Mouse (Mus musculus) cerebellum, postnatal 36 days (tissue): ENCODE data around the gene Ptrh1.

Experiments used
- DNase-seq, 2 experiments: peaks; one replicate each; pipeline ENCODE4 v3.0.0; 2021 to 2022; ENCODE audit warnings: mixed read lengths in 2 of 2

Ptrh1 gene

DNA sequence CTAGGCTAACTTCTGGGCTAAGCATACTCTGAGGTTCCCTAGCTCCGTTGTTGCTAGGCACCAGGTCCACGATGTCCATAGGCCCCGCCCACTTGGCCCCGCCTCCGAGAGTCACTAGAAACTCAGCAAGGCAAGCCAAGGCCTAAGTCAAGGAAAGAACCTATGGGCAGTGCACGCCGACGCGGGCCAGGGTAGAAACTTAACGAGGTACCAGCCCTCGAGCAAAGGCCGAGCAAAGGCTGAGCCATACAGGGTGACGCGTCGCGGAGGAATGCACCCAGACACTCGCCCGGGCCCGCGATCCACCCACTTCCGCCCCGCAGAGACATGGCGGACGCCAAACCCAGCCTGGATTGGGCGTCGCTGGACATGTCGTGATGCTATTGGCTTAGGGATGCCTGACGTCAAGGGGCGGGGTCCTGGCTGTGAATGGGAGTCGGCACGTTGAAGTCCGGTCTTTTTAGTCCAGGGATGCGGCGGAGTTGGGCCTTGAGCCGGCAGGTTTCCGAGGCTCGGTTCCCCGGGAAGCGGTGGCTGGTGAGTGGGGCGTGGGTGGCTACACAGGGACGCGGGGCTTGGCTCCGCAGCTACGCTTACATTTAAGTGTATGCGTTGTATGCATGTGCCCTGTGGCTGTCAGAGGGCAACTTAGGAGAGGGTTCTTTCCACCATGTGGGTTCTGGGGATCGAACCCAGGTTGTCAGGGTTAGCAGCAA, at the start of gene Ptrh1, which contains the start of gene Ttc16:
Gene Ptrh1, plus strand, starts transcription at position 428 of the 716 bp plus-strand sequence.
Gene Ttc16, minus strand, starts transcription at position 275 of the 716 bp plus-strand sequence.
- peak; percentile 96 to 97 for DNase-seq

GRCm38 (mm10) chr2:32727435-32727834, 48.2 kb upstream of the Ptrh1 start:
- peak; percentile 78 to 79 for DNase-seq

GRCm38 (mm10) chr2:32728463-32728862, 47.1 kb upstream of the Ptrh1 start:
- no peak for DNase-seq

DNA sequence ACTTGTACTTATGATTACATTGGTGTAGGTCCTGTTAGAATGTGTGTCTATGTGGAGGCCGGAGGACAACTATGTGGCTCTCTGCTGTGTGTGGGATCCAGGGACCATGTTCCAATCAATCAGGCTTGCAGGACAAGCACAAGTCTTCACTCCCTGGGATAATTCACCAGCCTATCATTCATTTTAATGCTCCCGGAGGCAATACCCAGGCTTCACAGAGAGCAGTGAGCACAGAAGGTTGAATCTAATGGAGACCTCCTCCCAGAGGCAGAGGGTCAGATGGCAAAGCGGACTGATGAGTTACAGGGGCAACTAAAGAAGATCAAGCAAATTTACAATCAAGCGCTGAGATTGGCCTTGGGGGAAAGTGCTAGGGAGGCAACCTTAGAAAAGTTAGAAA, 46.0 kb upstream of the Ptrh1 start:
- DNase-seq, result no peak

DNA sequence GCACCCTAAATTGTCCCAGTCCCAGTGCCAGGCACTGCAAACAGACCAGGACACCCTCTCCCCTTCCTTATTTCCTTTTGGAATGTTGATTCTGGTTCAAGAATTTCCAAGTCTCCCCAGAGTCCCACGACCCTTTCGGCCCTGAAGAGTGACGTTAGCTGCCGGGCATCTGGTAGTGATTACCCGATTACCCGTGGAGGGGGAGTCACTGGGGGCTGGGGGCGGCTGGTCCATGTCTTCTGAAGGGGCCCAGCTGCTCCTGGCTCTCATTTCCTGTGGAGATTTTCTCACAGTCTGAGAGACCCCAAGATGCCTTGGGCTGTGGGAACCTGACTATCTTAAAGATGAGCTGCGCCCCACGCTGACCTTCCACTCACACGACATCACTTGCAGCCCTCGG, 44.7 kb upstream of the Ptrh1 start:
- no peak for DNase-seq

DNA sequence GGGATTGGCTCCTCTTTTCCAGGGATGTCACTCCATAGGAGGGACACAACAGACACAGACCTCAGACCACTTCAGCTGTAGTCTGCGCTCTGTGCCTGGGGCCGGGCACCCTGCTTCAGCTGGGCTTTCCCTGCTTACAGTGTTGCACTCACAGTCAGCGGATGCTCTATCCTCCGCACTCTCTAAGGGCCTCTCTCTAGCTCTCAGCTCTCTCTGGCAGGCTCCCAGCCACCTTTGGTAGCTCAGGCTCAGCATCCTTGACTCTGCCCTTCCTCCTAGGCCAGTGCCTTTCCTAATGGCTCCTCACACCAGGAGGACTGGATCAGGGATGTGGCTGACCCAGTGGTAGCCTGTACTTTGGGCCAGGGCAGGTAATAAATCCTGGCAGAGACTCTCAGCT, 43.7 kb upstream of the Ptrh1 start:
- DNase-seq, result no peak

GRCm38 (mm10) chr2:32732695-32733094, 42.9 kb upstream of the Ptrh1 start:
- DNase-seq, result no peak

- DNase-seq, result no peak
Observed at GRCm38 (mm10) chr2:32734480-32734879, 41.1 kb upstream of the Ptrh1 start.

DNA sequence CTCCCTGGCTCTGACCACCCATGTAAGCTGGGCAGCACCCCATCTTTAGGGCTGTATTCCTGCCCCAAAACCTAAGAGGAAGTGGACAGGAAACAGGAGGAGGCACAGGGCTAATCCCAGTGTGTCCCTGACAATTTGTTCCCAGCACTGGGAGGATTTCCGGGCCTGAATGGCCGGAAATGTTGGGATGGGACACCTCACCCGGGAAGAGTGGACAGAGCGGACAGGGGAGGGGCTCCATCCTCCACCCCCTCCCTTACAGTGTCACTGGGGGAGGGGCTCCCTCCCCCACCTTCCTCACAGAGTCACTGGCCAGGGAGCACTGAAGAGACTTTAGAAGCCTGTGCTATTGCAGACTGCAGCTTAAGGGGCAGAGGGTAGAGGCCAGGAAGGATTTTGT, 40.7 kb upstream of the Ptrh1 start:
- DNase-seq, result no peak

DNA sequence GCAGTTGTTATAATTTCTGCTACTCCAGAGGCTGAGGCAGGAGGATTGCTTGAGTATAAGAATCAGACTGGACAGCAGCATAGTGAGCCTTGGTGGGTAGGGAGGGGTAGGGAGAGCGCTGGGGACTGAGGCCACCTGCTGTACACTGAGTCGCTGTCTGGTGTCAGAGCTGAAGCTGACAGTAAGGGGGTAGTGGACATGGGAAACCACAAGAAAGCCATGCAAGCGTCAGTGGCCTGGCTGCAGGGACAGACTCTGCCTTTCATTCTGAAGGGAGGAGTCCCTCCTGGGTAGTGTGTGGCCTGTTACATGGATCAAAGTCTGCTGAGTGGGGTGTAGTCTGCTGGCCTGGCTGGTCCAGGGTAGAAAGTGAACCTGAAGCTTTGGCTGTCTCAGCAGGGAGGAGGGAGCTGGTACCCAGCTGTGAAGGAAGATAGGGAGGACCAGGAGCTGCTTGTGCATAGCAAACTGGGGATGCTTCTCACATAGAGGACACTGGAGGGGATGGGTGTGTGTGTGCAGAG, 39.2 kb upstream of the Ptrh1 start:
- no peak for DNase-seq

GRCm38 (mm10) chr2:32737008-32737407, 38.6 kb upstream of the Ptrh1 start:
- no peak for DNase-seq

DNA sequence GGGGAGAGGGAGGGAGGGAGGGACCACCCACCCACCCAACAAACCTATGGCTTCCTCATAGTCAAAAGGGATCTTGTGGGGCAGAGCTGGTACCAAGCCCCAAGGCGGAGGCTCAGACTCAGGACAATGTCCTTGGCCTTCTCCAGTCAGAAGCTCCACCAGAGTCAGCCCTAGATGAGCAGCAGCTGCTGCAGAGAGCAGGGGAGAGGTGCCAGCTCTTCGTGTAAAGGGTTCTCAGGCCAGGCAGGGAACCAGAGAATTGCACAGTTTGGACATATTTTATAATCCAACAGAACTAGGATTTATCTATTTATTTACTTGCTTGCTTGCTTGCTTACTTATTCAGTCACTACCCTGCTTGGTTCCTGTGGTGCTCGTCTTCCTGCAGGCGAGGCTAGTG, 36.3 kb upstream of the Ptrh1 start:
- no peak for DNase-seq

- DNase-seq, result no peak
Observed at GRCm38 (mm10) chr2:32740916-32741272, 34.7 kb upstream of the Ptrh1 start, which contains the start of gene 6330409D20Rik. Gene 6330409D20Rik, minus strand, starts transcription at chr2:32741016.

DNA sequence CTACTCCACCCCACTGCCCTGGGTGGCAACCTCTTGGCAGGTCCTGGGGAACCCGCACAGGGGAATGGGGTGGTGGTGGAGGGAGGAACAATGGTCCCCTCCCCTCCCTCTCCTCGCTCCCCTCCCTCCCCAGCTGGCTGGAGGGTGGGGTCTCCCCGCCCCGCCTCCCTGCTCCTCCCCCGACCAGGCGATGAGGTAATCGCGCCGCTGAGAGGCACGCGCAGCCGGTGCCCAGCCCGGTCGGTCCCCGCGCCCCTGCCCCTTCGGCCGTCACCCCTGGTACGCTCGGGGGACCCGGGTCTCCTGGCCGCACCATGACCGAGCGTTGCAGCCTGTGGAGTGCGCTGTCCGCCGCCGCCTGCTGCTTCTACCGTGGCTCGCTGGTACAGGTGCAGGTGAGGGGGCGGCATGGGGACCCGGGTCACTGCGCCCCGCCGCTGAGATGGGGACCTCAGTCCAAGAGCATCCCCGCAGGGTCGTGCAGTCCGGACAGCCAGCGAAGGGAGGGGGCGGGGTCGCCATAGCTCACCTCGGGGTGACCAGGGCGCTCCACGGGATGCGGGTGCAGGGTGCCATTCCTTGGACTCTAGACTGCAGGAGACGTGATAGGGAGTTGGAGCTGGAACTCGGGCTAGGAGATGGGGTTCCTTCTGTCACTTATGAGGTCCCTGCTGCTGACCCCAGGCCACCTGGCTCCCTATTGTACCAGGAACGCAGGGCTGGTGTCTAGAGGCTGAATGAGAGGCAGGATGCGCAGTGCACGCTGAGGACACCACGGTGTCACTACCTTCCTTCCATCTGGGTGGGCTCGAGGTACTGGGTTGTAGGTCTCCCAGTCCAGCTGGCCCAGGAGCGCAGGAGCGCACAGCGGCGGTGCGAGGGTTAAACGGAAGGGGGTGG, 34.1 kb upstream of the Ptrh1 start:
- peak; percentile 69 to 84 for DNase-seq

DNA sequence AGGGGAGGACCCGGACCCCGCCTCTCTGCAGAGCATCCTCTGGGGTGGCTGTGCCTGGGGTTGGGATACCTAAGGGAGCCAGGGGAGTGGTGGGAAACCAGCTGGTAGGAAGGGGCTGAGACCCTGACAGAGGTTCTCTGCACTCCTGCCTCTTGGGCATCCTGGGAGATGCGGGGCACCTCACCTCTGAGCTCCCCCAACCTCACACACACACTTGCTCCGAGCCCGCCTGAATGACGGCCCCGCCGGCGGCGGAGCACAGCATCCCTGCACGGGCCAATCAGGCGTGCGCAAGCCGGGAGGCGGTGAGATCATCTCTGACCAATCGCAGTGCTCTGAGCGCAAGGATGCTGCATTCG, 33.4 kb upstream of the Ptrh1 start:
- peak; percentile 89 to 93 for DNase-seq

GRCm38 (mm10) chr2:32744272-32744982, 31.2 kb upstream of the Ptrh1 start:
- DNase-seq, result no peak

GRCm38 (mm10) chr2:32749082-32749481, 26.5 kb upstream of the Ptrh1 start:
- DNase-seq, result no peak

DNA sequence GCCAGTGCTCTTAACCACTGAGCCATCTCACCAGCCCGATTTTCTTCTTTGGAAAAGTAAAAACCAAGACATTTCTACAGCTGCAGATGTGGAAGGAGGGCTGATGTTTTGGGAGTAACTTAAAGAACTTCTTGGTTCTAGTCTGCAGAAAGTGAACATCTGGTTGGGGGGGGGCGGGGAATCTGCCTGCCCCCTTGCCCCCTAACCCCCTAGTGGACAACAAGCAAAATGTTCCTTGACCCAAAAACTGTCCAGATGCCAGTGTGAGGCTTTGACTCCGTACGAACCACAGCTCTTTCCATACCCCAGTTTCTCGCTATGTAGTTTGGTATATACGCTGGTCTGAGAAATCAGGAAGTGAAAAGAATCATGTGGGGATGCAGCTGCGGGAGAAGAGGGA, 25.4 kb upstream of the Ptrh1 start:
- DNase-seq, result no peak

DNA sequence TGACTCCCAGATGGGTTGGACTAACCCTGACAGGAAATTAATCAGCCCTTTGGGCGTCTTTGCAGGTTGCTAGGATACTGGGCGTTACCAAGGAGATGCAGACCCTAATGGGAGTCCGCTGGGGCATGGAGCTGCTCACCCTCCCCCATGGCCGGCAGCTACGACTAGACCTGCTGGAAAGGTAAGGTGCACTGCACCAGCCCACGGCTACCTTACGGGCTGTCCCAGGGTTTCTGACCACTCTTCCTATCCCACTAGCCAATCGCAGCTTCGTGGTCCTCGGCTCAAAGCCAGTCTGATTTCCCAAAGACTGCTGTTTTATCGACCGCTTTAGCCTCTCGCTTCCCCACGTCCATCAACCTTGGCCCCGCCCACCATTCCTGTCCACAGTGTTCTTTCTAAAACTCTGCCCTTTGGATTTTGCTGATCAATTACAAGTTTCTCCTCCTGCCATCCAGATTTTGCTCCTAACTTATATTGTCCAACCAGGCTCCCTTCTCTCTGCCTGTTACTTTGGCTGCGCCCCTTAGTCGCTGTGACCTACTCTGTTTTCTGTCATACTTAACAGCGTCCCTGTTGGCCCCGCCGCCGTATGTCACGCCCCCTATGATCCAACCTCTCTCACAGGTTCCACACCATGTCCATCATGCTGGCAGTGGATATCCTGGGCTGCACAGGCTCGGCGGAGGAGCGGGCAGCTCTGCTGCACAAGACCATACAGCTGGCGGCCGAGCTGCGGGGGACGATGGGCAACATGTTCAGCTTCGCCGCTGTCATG, 24.5 kb upstream of the Ptrh1 start:
- DNase-seq, result no peak

- no peak for DNase-seq
Observed at GRCm38 (mm10) chr2:32751665-32752033, 23.9 kb upstream of the Ptrh1 start.

DNA sequence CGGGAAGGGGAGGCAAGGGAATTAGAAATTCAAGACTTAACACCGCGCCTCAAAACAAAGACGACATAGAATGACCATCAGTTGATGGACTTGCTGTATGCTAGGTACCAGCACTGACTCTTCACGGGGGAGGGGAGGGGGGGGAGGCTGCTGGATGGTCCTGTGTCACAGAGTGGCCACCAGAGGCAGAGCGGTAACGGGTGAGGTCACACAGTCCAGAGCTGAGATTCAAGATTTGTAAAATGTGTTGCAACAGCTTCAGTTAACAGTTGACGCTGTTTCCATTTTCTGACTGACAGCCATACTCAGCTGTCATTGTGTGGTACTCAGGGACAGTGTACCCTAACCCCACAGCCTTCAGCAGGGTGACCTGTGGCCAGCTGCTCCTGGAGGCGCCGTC, 23.4 kb upstream of the Ptrh1 start:
- DNase-seq, result no peak

GRCm38 (mm10) chr2:32756674-32757055, 18.9 kb upstream of the Ptrh1 start:
- DNase-seq, result no peak
